Mouse (Mus musculus) adrenal gland, adult 8-10 months (tissue): ENCODE measurements around the gene Dbp. TPM values are rescaled to one million over a fixed set of nuclear protein-coding genes. Genes with fewer than 3 reads are reported as not detected.
A peak's percentile ranks its signal among the peaks of the same experiment; 100 is the strongest.

ENCODE experiments used
- DNase-seq: peaks from one replicate; pipeline ENCODE4 v3.0.0; 2022
- total RNA-seq, 4 experiments: library from RNA; stranded (reverse); gene quantifications; 2 replicates each; pipeline ENCODE4 v1.2.4; 2022

Dbp gene
- total RNA-seq, 4 experiments from 2014 or later, result 254 to 411 (median 333) TPM

- DNase-seq, result no peak
Observed at GRCm38 (mm10) chr7:45727625-45728024, 22.7 kb downstream of the Dbp start.

DNA sequence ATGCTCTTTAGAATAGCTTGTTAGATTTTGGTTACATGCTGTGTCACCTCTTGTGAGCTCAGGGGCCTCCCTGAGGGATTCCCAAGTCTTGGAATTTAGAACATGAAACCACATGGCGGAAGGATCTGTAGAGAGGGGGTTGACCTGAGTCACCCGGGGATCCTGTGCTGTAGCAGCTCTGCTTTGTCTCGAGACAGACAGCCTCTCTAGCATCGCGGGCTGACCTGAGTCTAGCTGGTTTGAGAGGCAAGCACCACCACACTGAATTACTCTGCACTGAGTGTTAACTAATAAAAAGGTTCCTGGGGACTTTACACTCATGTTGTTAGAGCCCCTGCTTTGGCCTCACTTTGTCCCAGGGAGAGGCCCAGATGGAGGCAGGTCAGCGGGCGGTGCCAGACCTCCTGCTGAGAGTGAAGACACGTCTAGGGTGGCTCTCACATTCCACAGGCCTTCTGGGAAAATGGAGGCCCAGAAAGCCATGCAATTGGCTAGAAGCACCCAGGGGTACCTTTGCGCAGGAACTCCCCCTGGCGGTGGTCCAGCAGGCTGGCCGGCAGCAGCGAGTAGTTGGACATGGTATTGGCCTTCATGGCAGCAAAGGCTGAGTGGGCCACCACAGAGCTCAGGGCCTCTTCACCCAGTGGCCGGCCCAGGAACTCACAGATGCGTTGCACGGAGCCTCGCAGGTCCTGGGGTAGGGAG, 26.0 kb downstream of the Dbp start:
- no peak for DNase-seq

- DNase-seq, result no peak
Observed at GRCm38 (mm10) chr7:45733477-45733876, 28.6 kb downstream of the Dbp start.

DNA sequence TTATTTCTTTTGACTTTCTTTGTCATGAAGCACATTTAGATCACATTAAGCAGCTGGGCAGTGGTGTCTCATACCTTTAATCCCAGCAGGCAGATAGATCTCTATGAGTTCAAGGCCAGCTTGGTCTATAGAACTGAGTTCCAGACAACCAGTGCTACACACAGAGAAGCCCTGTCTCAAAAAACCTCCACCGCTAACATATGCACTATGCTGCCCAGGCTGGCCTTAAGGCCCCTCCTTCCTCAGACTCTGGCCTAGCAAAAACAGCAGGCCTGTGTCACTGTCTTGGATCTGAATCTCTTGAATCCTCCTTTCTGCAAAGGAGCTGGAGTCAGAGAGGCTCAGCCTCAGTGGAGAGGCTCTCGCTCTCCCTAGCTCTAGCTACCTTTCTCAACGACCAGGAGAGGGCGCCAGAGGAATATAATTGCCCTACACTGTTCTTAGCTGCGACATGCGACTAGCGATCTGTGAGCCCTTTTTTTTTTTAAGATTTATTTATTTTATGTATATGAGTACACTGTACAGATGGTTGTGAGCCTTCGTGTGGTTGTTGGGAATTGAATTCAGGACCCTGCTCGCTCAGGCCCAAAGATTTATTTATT, 34.4 kb downstream of the Dbp start:
- DNase-seq, result peak; percentile 70

GRCm38 (mm10) chr7:45739820-45740219, 34.9 kb downstream of the Dbp start:
- no peak for DNase-seq

- DNase-seq, result no peak
Observed at GRCm38 (mm10) chr7:45741308-45741707, 36.4 kb downstream of the Dbp start.

GRCm38 (mm10) chr7:45741777-45742176, 36.9 kb downstream of the Dbp start:
- no peak for DNase-seq

DNA sequence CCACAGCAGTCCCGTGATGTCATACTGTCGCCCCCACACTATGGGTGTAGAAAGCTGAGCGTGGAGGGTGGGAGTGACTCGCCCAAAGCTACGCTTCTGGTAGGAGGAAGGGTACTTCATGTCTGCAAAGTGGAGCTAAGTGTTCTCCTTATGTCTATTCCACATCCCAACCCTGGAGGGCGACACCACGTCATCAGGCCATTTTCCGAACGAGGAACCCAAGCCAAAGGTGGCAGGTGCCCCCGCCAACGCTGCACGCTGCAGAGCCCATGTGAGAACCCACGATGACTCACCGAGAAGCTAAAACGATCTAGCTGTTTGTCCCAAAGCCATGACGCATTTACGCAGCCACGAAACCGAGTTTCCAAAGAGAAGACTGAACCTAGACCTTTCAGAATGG, 37.5 kb downstream of the Dbp start:
- no peak for DNase-seq

DNA sequence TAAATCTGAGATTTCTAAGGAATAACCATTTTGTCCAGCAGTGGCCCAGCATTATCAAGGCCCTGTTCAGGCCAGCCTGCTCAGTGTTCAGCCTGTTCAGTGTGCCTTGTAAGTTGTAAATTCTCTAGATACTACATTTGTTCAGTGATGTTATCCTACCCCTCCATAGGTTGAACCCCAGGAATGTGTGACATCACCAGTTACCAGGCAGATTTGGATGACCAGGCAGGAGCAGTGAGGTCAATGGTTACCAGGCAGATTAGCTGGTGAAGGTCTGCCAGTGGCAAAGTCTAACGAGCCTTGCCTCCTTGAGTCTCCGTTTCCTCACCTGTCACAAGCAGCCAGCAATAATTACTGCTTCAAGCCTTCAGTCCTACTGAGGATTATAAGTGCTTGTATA, 39.5 kb downstream of the Dbp start:
- no peak for DNase-seq

DNA sequence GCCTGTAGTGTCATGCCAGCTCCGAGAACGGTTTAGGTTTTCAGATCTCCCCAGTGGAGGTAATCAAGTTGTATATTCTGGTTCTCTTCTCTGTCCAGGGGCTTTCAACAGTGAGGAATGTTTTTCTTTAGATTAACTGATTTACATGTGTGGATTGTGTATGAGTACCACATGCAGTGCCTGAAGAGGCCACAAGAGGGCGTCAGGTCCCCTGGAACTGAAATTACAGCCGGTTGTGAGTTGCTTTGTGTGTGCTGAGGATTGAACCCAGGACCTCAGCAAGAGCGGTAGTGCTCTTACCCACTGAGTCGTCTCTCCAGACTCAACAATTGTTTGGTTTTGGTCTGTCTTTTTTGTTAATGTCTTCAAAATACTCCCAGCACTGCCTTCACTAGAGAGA, 41.6 kb downstream of the Dbp start:
- DNase-seq, result no peak

DNA sequence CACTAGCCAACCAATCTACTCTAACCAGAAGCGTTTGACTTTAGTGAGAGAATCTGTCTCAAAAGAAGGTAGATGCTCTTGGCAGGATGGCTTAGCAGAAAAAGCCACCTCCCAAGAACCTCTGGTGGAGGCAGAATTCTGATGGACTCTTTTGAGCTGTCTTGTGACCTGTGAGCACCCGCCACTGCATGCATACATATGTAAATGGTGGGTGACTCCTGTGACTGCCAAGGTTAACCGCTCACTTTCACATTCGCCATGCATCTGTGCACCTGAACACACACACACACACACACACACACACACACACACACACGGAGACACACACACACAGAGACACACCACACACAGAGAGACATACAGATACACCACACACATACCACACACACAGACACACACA, 42.6 kb downstream of the Dbp start:
- DNase-seq, result no peak

- DNase-seq, result no peak
Observed at GRCm38 (mm10) chr7:45748110-45748509, 43.2 kb downstream of the Dbp start.

DNA sequence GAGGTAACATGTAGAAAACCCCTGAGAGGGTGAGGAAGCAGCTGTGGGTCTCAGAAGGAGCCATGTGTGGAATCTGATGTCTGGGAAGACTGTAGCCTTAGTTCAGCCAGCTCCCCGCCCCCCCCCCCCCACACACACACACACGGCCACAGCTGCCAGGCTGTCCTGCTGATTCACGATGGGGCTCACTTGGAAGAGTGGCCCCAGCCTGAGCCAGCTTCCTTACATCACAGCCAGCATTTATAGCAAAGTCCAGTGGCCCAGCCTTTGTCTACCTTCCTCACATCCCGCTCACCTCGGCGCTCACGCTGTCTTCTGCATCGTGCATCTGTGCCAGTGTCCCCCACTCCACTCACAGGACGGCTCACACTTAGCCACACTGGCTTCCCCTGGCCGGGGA, 44.5 kb downstream of the Dbp start:
- DNase-seq, result no peak

- DNase-seq, result no peak
Observed at GRCm38 (mm10) chr7:45750162-45750561, 45.3 kb downstream of the Dbp start.

DNA sequence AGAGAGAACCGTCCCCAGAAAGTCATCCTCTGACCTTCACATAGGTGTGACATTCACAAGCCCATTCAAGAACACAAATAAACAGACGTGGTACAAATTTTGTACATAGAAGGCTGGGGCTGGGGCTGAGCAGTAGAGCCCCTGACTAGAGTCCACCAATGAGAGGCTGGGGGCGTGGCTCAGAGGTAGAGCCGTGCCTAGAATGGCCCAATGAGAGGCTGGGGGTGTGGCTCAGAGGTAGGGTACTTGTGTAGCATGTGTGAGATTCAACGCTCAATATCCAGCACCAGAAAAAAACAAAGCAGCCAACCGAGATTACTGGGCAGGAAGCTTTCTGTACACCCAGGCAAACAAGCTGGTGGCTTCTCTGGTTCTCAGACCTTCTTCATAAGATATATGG, 50.8 kb downstream of the Dbp start:
- no peak for DNase-seq

DNA sequence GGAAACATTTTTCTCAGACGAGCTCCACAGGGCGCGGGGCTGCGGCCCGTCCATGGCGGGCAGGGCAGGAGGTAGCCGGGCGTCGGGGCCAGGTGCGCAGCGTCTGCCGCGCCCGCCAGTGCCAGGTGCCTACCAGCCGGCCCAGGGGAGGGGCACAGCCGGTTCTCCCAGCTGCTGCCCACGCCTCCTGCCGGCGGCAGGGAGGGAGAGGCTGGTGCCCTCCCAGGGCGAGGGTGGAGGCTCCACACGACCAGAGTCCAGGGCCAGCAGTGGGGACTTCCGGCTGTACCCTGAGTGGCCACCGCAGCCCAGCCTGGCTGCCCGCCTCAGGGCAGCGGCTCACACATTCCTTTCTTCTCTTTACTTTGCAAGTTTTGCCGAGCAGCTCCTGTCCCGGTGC, 54.5 kb downstream of the Dbp start:
- no peak for DNase-seq

Other genes starting within 250 kb of the Dbp start
- 1,000 to 10,000 TPM; 1,223 to 1,354 (median 1,306) TPM for gene Ftl1, start 245.2 kb upstream of the Dbp start, total RNA-seq
- 100 to 1,000 TPM in 1 of 4 experiments, 10 to 100 TPM in 3; 71.7 to 105 (median 89.1) TPM for gene Bax, start 238.2 kb upstream of the Dbp start, total RNA-seq
- gene Tulp2, start 223.2 kb upstream of the Dbp start, total RNA-seq, result 1 to 10 TPM in 2 of 4 experiments, under 1 TPM in 2; 0.20 to 2.5 (median 0.94) TPM
- 10 to 100 TPM; 38.9 to 41.2 (median 40.2) TPM for gene Gm45808, start 218.3 kb upstream of the Dbp start, total RNA-seq
- gene Dhdh, start 216.3 kb upstream of the Dbp start, total RNA-seq, result 10 to 100 TPM; 65.1 to 80.0 (median 69.2) TPM
- 100 to 1,000 TPM; 291 to 305 (median 294) TPM for gene Nucb1, start 194.7 kb upstream of the Dbp start, total RNA-seq
- gene Ppp1r15a, start 178.8 kb upstream of the Dbp start, total RNA-seq, result 10 to 100 TPM; 29.2 to 62.8 (median 45.0) TPM
- 1 to 10 TPM; 3.1 to 6.9 (median 4.3) TPM for gene Plekha4, start 178.8 kb upstream of the Dbp start, total RNA-seq
- gene Hsd17b14, start 150.2 kb upstream of the Dbp start, total RNA-seq, result 1 to 10 TPM in 2 of 4 experiments, under 1 TPM in 1, not detected in 1; 0.99 to 2.6 (median 2.1) TPM
- 100 to 1,000 TPM; 191 to 306 (median 245) TPM for gene Bcat2, start 134.9 kb upstream of the Dbp start, total RNA-seq
- not detected for gene Fgf21, start 89.6 kb upstream of the Dbp start, total RNA-seq
- gene Fut1, start 87.8 kb upstream of the Dbp start, total RNA-seq, result not detected
- under 1 TPM; 0.14 to 0.68 (median 0.38) TPM for gene Izumo1, start 83.3 kb upstream of the Dbp start, total RNA-seq
- gene Rasip1, start 77.6 kb upstream of the Dbp start, total RNA-seq, result 10 to 100 TPM; 15.5 to 30.2 (median 21.4) TPM
- 10 to 100 TPM in 1 of 4 experiments, 1 to 10 TPM in 3; 2.4 to 14.9 (median 3.6) TPM for gene Mamstr, start 65.1 kb upstream of the Dbp start, total RNA-seq
- under 1 TPM in 2 of 4 experiments, not detected in 2; 0.11 to 0.18 TPM for gene Fut2, start 38.7 kb upstream of the Dbp start, total RNA-seq
- gene Ntn5, start 21.1 kb upstream of the Dbp start, total RNA-seq, result under 1 TPM in 3 of 4 experiments, not detected in 1; 0.21 to 0.68 (median 0.32) TPM
- under 1 TPM; 0.15 to 0.59 (median 0.30) TPM for gene Sec1, start 10.7 kb upstream of the Dbp start, total RNA-seq
- gene Car11, start 5.2 kb upstream of the Dbp start, total RNA-seq, result 10 to 100 TPM; 11.5 to 28.2 (median 18.9) TPM
- 1,000 to 10,000 TPM; 1,011 to 1,224 (median 1,104) TPM for gene Rpl18, start 10.4 kb downstream of the Dbp start, total RNA-seq
- 10 to 100 TPM; 36.9 to 40.2 (median 39.3) TPM for gene Sphk2, start 12.9 kb downstream of the Dbp start, total RNA-seq
- gene Fam83e, start 16.1 kb downstream of the Dbp start, total RNA-seq, result 1 to 10 TPM in 1 of 4 experiments, under 1 TPM in 3; 0.29 to 2.1 (median 0.66) TPM
- gene Spaca4, start 20.7 kb downstream of the Dbp start, total RNA-seq, result not detected
- gene Lmtk3, start 78.7 kb downstream of the Dbp start, total RNA-seq, result 10 to 100 TPM in 3 of 4 experiments, 1 to 10 TPM in 1; 8.9 to 24.9 (median 15.5) TPM
- gene Sult2b1, start 79.6 kb downstream of the Dbp start, total RNA-seq, result 1 to 10 TPM in 2 of 4 experiments, under 1 TPM in 2; 0.52 to 4.5 (median 1.8) TPM
- 100 to 1,000 TPM; 112 to 140 (median 122) TPM for gene Cyth2, start 109.5 kb downstream of the Dbp start, total RNA-seq
- gene Kcnj14, start 119.7 kb downstream of the Dbp start, total RNA-seq, result under 1 TPM; 0.17 to 0.65 (median 0.36) TPM
- gene Grwd1, start 125.9 kb downstream of the Dbp start, total RNA-seq, result 10 to 100 TPM; 24.8 to 31.5 (median 30.0) TPM
- 100 to 1,000 TPM; 127 to 158 (median 151) TPM for gene Kdelr1, start 167.7 kb downstream of the Dbp start, total RNA-seq
- 1 to 10 TPM in 3 of 4 experiments, under 1 TPM in 1; 0.78 to 1.4 (median 1.2) TPM for gene Grin2d, start 173.3 kb downstream of the Dbp start, total RNA-seq
- gene Syngr4, start 191.6 kb downstream of the Dbp start, total RNA-seq, result under 1 TPM in 1 of 4 experiments, not detected in 3; 0.78 TPM
- gene Tmem143, start 191.9 kb downstream of the Dbp start, total RNA-seq, result 10 to 100 TPM; 36.3 to 60.3 (median 52.9) TPM
- 100 to 1,000 TPM; 302 to 612 (median 463) TPM for gene Emp3, start 216.3 kb downstream of the Dbp start, total RNA-seq
- 10 to 100 TPM; 17.8 to 92.8 (median 47.9) TPM for gene Ccdc114, start 219.0 kb downstream of the Dbp start, total RNA-seq